Mouse (Mus musculus) kidney, postnatal 0 days (tissue): ENCODE results near the gene Ldlr. TPM values are rescaled to one million over a fixed set of nuclear protein-coding genes. Genes with fewer than 3 reads are reported as not detected.
A peak's percentile ranks its signal among the peaks of the same experiment; 100 is the strongest.
"Not testable (repeated sequence)": the region's sequence is repeated elsewhere in the genome, so short reads cannot be mapped to it uniquely, and the experiment has no call there.

ENCODE experiments used
- ATAC-seq: fragments of 200-750 bp; cut with Nextera tagmentation; replicated peaks from 2 replicates; pipeline ENCODE4 v1.8.0; 2017; ENCODE audit warnings: low read depth, moderate number of reproducible peaks, moderate TSS enrichment, moderate library complexity; ENCODE audit not compliant: low FRiP score
- DNase-seq: peaks from one replicate; pipeline ENCODE4 v3.0.0-alpha.2; 2016; ENCODE audit warnings: low spot score
- H3K27ac ChIP-seq: fragments of 300-500 bp; sonication (generic); 2 replicates; pipeline ENCODE4 v1.5.1; 2014; ENCODE audit warnings: mild to moderate bottlenecking
- H3K27me3 ChIP-seq: fragments of 300-500 bp; sonication (generic); 2 replicates; pipeline ENCODE4 v1.6.1; 2014; ENCODE audit warnings: low read length, mixed read lengths; ENCODE audit not compliant: insufficient read depth
- H3K36me3 ChIP-seq: fragments of 300-500 bp; sonication (generic); 2 replicates; pipeline ENCODE4 v1.6.1; 2014; ENCODE audit warnings: low read length, mixed read lengths; ENCODE audit not compliant: insufficient read depth
- H3K4me1 ChIP-seq: fragments of 300-500 bp; sonication (generic); replicated peaks from 2 replicates; pipeline ENCODE4 v1.6.1; 2014; ENCODE audit warnings: antibody characterized with exemption, low read length, mixed read lengths; ENCODE audit not compliant: insufficient read depth
- H3K4me2 ChIP-seq: fragments of 300-500 bp; sonication (generic); 2 replicates; pipeline ENCODE4 v1.6.1; 2014; ENCODE audit warnings: mild to moderate bottlenecking, low read length, moderate library complexity, mixed read lengths
- H3K4me3 ChIP-seq: fragments of 300-500 bp; sonication (generic); replicated peaks from 2 replicates; pipeline ENCODE4 v1.5.1; 2014; ENCODE audit warnings: low read depth, low read length
- H3K9ac ChIP-seq: fragments of 300-500 bp; sonication (generic); 2 replicates; pipeline ENCODE4 v1.6.1; 2014; ENCODE audit warnings: low read depth, low read length
- H3K9me3 ChIP-seq: fragments of 300-500 bp; sonication (generic); replicated peaks from 2 replicates; pipeline ENCODE4 v1.6.1; 2016; ENCODE audit warnings: low read length, inconsistent platforms, mixed read lengths
- CTCF ChIP-seq: IDR thresholded peaks from 2 replicates; pipeline ENCODE4 v1.5.1; 2016; ENCODE audit warnings: antibody characterized with exemption, low read depth, mild to moderate bottlenecking, moderate library complexity
- WGBS: fragments of 180-500 bp; shearing (Covaris S2); extraction: QIAGEN DNeasy Blood & Tissue Kit; methylation state at CpG from one replicate; pipeline ENCODE4 v1.1.7; 2014; 5-methylcytosine and 5-hydroxymethylcytosine counted together
- polyA plus RNA-seq: library from polyadenylated mRNA; unstranded; fragments of >200 nt; fragmentation: Nextera tagmentation; extraction: Ambion mirVana; gene quantifications from 2 replicates; pipeline ENCODE4 v1.2.1, GENCODE M21; 2015

Ldlr gene
- polyA plus RNA-seq, 1 experiment from 2014 or later = 16.9 TPM

- H3K27me3 ChIP-seq = no peaks in the 10 kb centered on the region
- peaks cover 36% of the 10 kb centered on the region for H3K36me3 ChIP-seq
- TF ChIP-seq CTCF = no peak
- peak overlapping the region; percentile 21 for H3K4me2 ChIP-seq
- no peak overlapping the region for H3K9ac ChIP-seq
- H3K4me1 ChIP-seq = peaks cover 26% of the 10 kb centered on the region
- no peak overlapping the region for H3K4me3 ChIP-seq
- 27% methylated on average over 8 of the region's 8 CpGs for WGBS
- no peaks in the 10 kb centered on the region for H3K9me3 ChIP-seq
- ATAC-seq = peak; percentile 21
- H3K27ac ChIP-seq = no peak overlapping the region
- peak; percentile 45 for DNase-seq
Measured at GRCm38 (mm10) chr9:21792644-21793043, 69.4 kb downstream of the Ldlr start.

- not testable (repeated sequence) for ATAC-seq, DNase-seq
- H3K36me3 ChIP-seq = peaks cover 32% of the 10 kb centered on the region
Measured at GRCm38 (mm10) chr9:21793507-21793906, 70.2 kb downstream of the Ldlr start.

GRCm38 (mm10) chr9:21794344-21794834 lies 71.1 kb downstream of the Ldlr start:
- Histone ChIP-seq H3K9ac (no peak overlapping the region), H3K9me3 (no peaks in the 10 kb centered on the region), H3K4me1 (peaks cover 26% of the 10 kb centered on the region), H3K36me3 (peaks cover 27% of the 10 kb centered on the region), H3K4me3 (no peak overlapping the region), H3K4me2 (no peak overlapping the region), H3K27ac (no peak overlapping the region), H3K27me3 (no peaks in the 10 kb centered on the region)
- DNase-seq (no peak), ATAC-seq (no peak)
- TF ChIP-seq CTCF = no peak
- WGBS = 92% methylated on average over 18 of the region's 18 CpGs

More at GRCm38 (mm10) chr9:21793507-21793906, 70.2 kb downstream of the Ldlr start:
- WGBS = 98% methylated on average over 6 of the region's 6 CpGs
- not testable (repeated sequence) for H3K9me3 ChIP-seq, H3K4me2 ChIP-seq, H3K9ac ChIP-seq, H3K27ac ChIP-seq, H3K27me3 ChIP-seq, H3K4me3 ChIP-seq
- peaks cover 26% of the 10 kb centered on the region for H3K4me1 ChIP-seq

GRCm38 (mm10) chr9:21794925-21795324 lies 71.6 kb downstream of the Ldlr start:
- 96% methylated on average over 25 of the region's 25 CpGs for WGBS
- Histone ChIP-seq H3K9ac (no peak overlapping the region), H3K4me3 (no peak overlapping the region), H3K9me3 (no peaks in the 10 kb centered on the region), H3K27me3 (no peaks in the 10 kb centered on the region), H3K4me2 (no peak overlapping the region), H3K27ac (no peak overlapping the region), H3K4me1 (peaks cover 26% of the 10 kb centered on the region), H3K36me3 (peaks cover 25% of the 10 kb centered on the region)
- DNase-seq = no peak
- no peak for TF ChIP-seq CTCF
- ATAC-seq = no peak

- DNase-seq (no peak), ATAC-seq (no peak)
- Histone ChIP-seq H3K4me1 (peaks cover 22% of the 10 kb centered on the region), H3K4me2 (peak overlapping the region; percentile 69), H3K27me3 (no peaks in the 10 kb centered on the region), H3K36me3 (peaks cover 25% of the 10 kb centered on the region), H3K9me3 (no peaks in the 10 kb centered on the region), H3K4me3 (no peak overlapping the region), H3K9ac (no peak overlapping the region), H3K27ac (no peak overlapping the region)
- WGBS = 77% methylated on average over 5 of the region's 5 CpGs
- no peak for TF ChIP-seq CTCF
Measured at GRCm38 (mm10) chr9:21795579-21795978, 72.3 kb downstream of the Ldlr start.

- no peaks in the 10 kb centered on the region for H3K9me3 ChIP-seq
- H3K27ac ChIP-seq = peak overlapping the region; percentile 63
- ATAC-seq (no peak), DNase-seq (peak; percentile 33)
- no peaks in the 10 kb centered on the region for H3K27me3 ChIP-seq
- TF ChIP-seq CTCF = no peak
- peak overlapping the region; percentile 69 for H3K4me2 ChIP-seq
- peaks cover 25% of the 10 kb centered on the region for H3K36me3 ChIP-seq
- peak overlapping the region; percentile 18; the same call in 1 of the 2 replicates for H3K4me3 ChIP-seq
- H3K4me1 ChIP-seq = peaks cover 22% of the 10 kb centered on the region
- WGBS = 44% methylated on average over 3 of the region's 3 CpGs
- peak overlapping the region; percentile 40; the same call in 1 of the 2 replicates for H3K9ac ChIP-seq
Measured at GRCm38 (mm10) chr9:21796259-21796658, 73.0 kb downstream of the Ldlr start.

GRCm38 (mm10) chr9:21796919-21797318 lies 73.6 kb downstream of the Ldlr start:
- peaks cover 25% of the 10 kb centered on the region for H3K36me3 ChIP-seq
- no peaks in the 10 kb centered on the region for H3K9me3 ChIP-seq
- H3K4me3 ChIP-seq = peak overlapping the region; percentile 76; the same call in 1 of the 2 replicates
- no peaks in the 10 kb centered on the region for H3K27me3 ChIP-seq
- H3K9ac ChIP-seq = 0 out of 2 replicates have a peak overlapping the region, but pooled peaks have one; percentile 40
- TF ChIP-seq CTCF = no peak
- no peak overlapping the region for H3K27ac ChIP-seq
- peaks cover 22% of the 10 kb centered on the region for H3K4me1 ChIP-seq
- peak overlapping the region; percentile 69 for H3K4me2 ChIP-seq
- DNase-seq (no peak), ATAC-seq (no peak)
- WGBS = 59% methylated on average over 3 of the region's 3 CpGs
